Mouse (Mus musculus): ENCODE results near the gene Ap5z1. TPM values are rescaled to one million over a fixed set of nuclear protein-coding genes. Genes with fewer than 3 reads are reported as not detected.

Gene Ap5z1
- polyA plus RNA-seq, 1 experiment from 2014 or later: 8.8 TPM

GRCm38 (mm10) chr5:142440451-142441147 lies 23.1 kb upstream of the Ap5z1 start:
- Histone ChIP-seq H3K4me1 (peaks cover 64% of the 10 kb centered on the region), H3K9me3 (no peaks in the 10 kb centered on the region), H3K4me3 (peak overlapping the region; percentile 35), H3K27ac (peak overlapping the region; percentile 98), H3K4me2 (peak overlapping the region; percentile 63), H3K9ac (peak overlapping the region; percentile 40), H3K36me3 (peaks cover 17% of the 10 kb centered on the region), H3K27me3 (no peaks in the 10 kb centered on the region)
- under 1% methylated on average over 19 of the region's 19 CpGs for WGBS
- peak; percentile 97 for ATAC-seq (ENCODE audit: borderline replicate concordance, extremely low read depth, low FRiP score, low TSS enrichment)

- peak overlapping the region; percentile 63 for H3K4me2 ChIP-seq
- no peaks in the 10 kb centered on the region for H3K9me3 ChIP-seq
- H3K36me3 ChIP-seq: peaks cover 8% of the 10 kb centered on the region
- H3K9ac ChIP-seq: peak overlapping the region; percentile 40
- 40% methylated on average over 22 of the region's 22 CpGs for WGBS
- peak overlapping the region; percentile 98 for H3K27ac ChIP-seq
- no peak for ATAC-seq (ENCODE audit: borderline replicate concordance, extremely low read depth, low FRiP score, low TSS enrichment)
- peak overlapping the region; percentile 35 for H3K4me3 ChIP-seq
- H3K27me3 ChIP-seq: no peaks in the 10 kb centered on the region
- H3K4me1 ChIP-seq: peaks cover 67% of the 10 kb centered on the region
Observed at GRCm38 (mm10) chr5:142441332-142442044, 22.3 kb upstream of the Ap5z1 start.

- WGBS: 77% methylated on average over 7 of the region's 7 CpGs
- no peak for ATAC-seq (ENCODE audit: borderline replicate concordance, extremely low read depth, low FRiP score, low TSS enrichment)
- Histone ChIP-seq H3K4me2 (no peak overlapping the region), H3K9me3 (no peaks in the 10 kb centered on the region), H3K4me1 (peaks cover 67% of the 10 kb centered on the region), H3K9ac (no peak overlapping the region), H3K4me3 (no peak overlapping the region), H3K27ac (peak overlapping the region; percentile 98; the same call in 1 of the 2 replicates), H3K27me3 (no peaks in the 10 kb centered on the region), H3K36me3 (0 out of 2 replicates have a peak, but pooled peaks cover 4% of the 10 kb centered on the region)
Observed at GRCm38 (mm10) chr5:142442045-142442440, 21.7 kb upstream of the Ap5z1 start.

GRCm38 (mm10) chr5:142443514-142443913 lies 20.2 kb upstream of the Ap5z1 start:
- WGBS: 58% methylated on average over 15 of the region's 15 CpGs
- Histone ChIP-seq H3K4me2 (no peak overlapping the region), H3K36me3 (no peaks in the 10 kb centered on the region), H3K4me3 (no peak overlapping the region), H3K9ac (no peak overlapping the region), H3K27me3 (no peaks in the 10 kb centered on the region), H3K9me3 (no peaks in the 10 kb centered on the region), H3K4me1 (peaks cover 67% of the 10 kb centered on the region), H3K27ac (peak overlapping the region; percentile 12; the same call in 1 of the 2 replicates)
- no peak for ATAC-seq (ENCODE audit: borderline replicate concordance, extremely low read depth, low FRiP score, low TSS enrichment)

- Histone ChIP-seq H3K4me1 (peaks cover 63% of the 10 kb centered on the region), H3K9ac (no peak overlapping the region), H3K4me2 (no peak overlapping the region), H3K27me3 (no peaks in the 10 kb centered on the region), H3K27ac (peak overlapping the region; percentile 12; the same call in 1 of the 2 replicates), H3K36me3 (no peaks in the 10 kb centered on the region; the same call in 1 of the 2 replicates), H3K9me3 (no peaks in the 10 kb centered on the region), H3K4me3 (no peak overlapping the region)
- WGBS: 58% methylated on average over 14 of the region's 14 CpGs
- ATAC-seq (ENCODE audit: borderline replicate concordance, extremely low read depth, low FRiP score, low TSS enrichment): no peak
Observed at GRCm38 (mm10) chr5:142443994-142444393, 19.8 kb upstream of the Ap5z1 start.

- no peak for ATAC-seq (ENCODE audit: borderline replicate concordance, extremely low read depth, low FRiP score, low TSS enrichment)
- H3K4me1 ChIP-seq: peaks cover 53% of the 10 kb centered on the region
- no peaks in the 10 kb centered on the region for H3K9me3 ChIP-seq
- peaks cover 6% of the 10 kb centered on the region for H3K36me3 ChIP-seq
- no peak overlapping the region for H3K9ac ChIP-seq
- no peak overlapping the region for H3K27ac ChIP-seq
- no peaks in the 10 kb centered on the region for H3K27me3 ChIP-seq
- no peak overlapping the region for H3K4me3 ChIP-seq
- no peak overlapping the region for H3K4me2 ChIP-seq
- WGBS: 57% methylated on average over 11 of the region's 11 CpGs
Observed at GRCm38 (mm10) chr5:142444791-142445531, 18.8 kb upstream of the Ap5z1 start.

GRCm38 (mm10) chr5:142445709-142446108 lies 18.0 kb upstream of the Ap5z1 start:
- WGBS: 43% methylated on average over 8 of the region's 8 CpGs
- H3K27ac ChIP-seq: no peak overlapping the region
- no peaks in the 10 kb centered on the region for H3K9me3 ChIP-seq
- H3K4me2 ChIP-seq: no peak overlapping the region
- H3K4me1 ChIP-seq: peaks cover 49% of the 10 kb centered on the region
- H3K36me3 ChIP-seq: peaks cover 13% of the 10 kb centered on the region
- H3K4me3 ChIP-seq: no peak overlapping the region
- no peak for ATAC-seq (ENCODE audit: borderline replicate concordance, extremely low read depth, low FRiP score, low TSS enrichment)
- no peaks in the 10 kb centered on the region for H3K27me3 ChIP-seq
- no peak overlapping the region for H3K9ac ChIP-seq

- Histone ChIP-seq H3K9ac (no peak overlapping the region), H3K4me2 (no peak overlapping the region), H3K27me3 (no peaks in the 10 kb centered on the region), H3K4me3 (no peak overlapping the region), H3K9me3 (no peaks in the 10 kb centered on the region), H3K36me3 (peaks cover 28% of the 10 kb centered on the region), H3K4me1 (peaks cover 32% of the 10 kb centered on the region), H3K27ac (peak overlapping the region; percentile 46; the same call in 1 of the 2 replicates)
- ATAC-seq (ENCODE audit: borderline replicate concordance, extremely low read depth, low FRiP score, low TSS enrichment): peak; percentile 49; the same call in 1 of the 2 replicates
- WGBS: 6% methylated on average over 9 of the region's 9 CpGs
Observed at GRCm38 (mm10) chr5:142448076-142448475, 15.7 kb upstream of the Ap5z1 start.

GRCm38 (mm10) chr5:142448623-142449022 lies 15.1 kb upstream of the Ap5z1 start:
- 42% methylated on average over 12 of the region's 12 CpGs for WGBS
- Histone ChIP-seq H3K4me3 (no peak overlapping the region), H3K4me1 (peaks cover 26% of the 10 kb centered on the region), H3K27me3 (no peaks in the 10 kb centered on the region), H3K4me2 (no peak overlapping the region), H3K9ac (no peak overlapping the region), H3K36me3 (peaks cover 31% of the 10 kb centered on the region), H3K27ac (no peak overlapping the region), H3K9me3 (no peaks in the 10 kb centered on the region)
- no peak for ATAC-seq (ENCODE audit: borderline replicate concordance, extremely low read depth, low FRiP score, low TSS enrichment)

GRCm38 (mm10) chr5:142450846-142451245 lies 12.9 kb upstream of the Ap5z1 start:
- Histone ChIP-seq H3K4me1 (peaks cover 6% of the 10 kb centered on the region), H3K36me3 (peaks cover 51% of the 10 kb centered on the region), H3K27ac (no peak overlapping the region), H3K4me2 (no peak overlapping the region), H3K4me3 (no peak overlapping the region), H3K9ac (no peak overlapping the region), H3K9me3 (no peaks in the 10 kb centered on the region), H3K27me3 (no peaks in the 10 kb centered on the region)
- WGBS: 91% methylated on average over 9 of the region's 9 CpGs
- ATAC-seq (ENCODE audit: borderline replicate concordance, extremely low read depth, low FRiP score, low TSS enrichment): no peak

- no peak overlapping the region for H3K4me2 ChIP-seq
- no peaks in the 10 kb centered on the region for H3K27me3 ChIP-seq
- H3K36me3 ChIP-seq: peaks cover 51% of the 10 kb centered on the region
- peak; percentile 15; the same call in 1 of the 2 replicates for ATAC-seq (ENCODE audit: borderline replicate concordance, extremely low read depth, low FRiP score, low TSS enrichment)
- no peak overlapping the region for H3K27ac ChIP-seq
- WGBS: 13% methylated on average over 1 of the region's 1 CpGs
- no peak overlapping the region for H3K9ac ChIP-seq
- no peak overlapping the region for H3K4me3 ChIP-seq
- H3K9me3 ChIP-seq: no peaks in the 10 kb centered on the region
- H3K4me1 ChIP-seq: peaks cover 8% of the 10 kb centered on the region
Observed at GRCm38 (mm10) chr5:142451759-142452158, 12.0 kb upstream of the Ap5z1 start.
